Mouse (Mus musculus): ENCODE data around the gene Dpysl5. TPM values are rescaled to one million over a fixed set of nuclear protein-coding genes. Genes with fewer than 3 reads are reported as not detected.
"Not testable (repeated sequence)": the region's sequence is repeated elsewhere in the genome, so short reads cannot be mapped to it uniquely, and the experiment has no call there.

Gene Dpysl5
- not detected in 2 replicates for total RNA-seq (2015)
- not detected in 2 replicates for total RNA-seq (2017)

DNA sequence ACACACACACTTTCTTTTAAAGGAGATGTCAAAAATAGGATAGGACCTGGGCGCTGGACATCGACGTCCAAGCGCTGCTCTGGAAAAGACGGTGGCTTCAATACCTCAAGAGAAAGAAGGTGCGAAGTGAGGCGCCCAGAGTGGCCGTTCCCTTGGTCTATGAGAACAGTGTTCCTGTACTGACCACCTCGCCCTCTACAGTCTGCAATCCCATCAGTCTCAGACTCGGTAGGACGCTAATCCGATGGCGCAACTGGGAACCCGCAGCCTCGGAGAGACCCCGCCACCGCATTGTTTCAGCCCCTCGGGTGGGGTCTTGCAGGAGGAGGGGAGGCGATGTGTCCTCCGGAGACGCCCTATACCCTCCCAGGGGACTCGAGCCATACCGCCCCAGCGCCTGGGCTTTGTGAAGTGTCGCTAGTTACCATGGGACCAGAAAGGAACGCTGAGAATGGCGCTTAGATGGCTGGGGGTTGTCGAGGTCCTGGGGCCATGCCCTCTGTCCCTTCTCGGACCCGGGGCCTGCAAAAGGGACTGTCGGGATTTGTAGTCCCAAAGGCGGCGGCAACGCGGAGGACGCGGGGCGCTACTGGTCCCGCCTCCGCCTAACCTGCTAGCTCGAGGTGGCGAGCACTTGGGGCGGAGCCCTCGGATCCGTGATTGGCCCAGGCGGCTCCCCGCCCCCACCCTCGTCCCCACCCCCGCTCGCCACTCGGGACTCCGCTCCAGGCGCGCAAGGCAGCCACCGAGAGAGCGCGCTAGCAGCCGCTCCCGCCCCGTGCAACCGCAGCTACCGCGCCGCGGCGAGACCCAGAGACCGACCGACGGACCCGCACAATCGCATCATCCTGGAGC lies at the start of gene Dpysl5:
Gene Dpysl5 (plus strand): TSS at position 418 of the 855 bp plus-strand sequence.
- ATAC-seq (replicated peaks; ENCODE audit: poor library complexity): peak; percentile 61

DNA sequence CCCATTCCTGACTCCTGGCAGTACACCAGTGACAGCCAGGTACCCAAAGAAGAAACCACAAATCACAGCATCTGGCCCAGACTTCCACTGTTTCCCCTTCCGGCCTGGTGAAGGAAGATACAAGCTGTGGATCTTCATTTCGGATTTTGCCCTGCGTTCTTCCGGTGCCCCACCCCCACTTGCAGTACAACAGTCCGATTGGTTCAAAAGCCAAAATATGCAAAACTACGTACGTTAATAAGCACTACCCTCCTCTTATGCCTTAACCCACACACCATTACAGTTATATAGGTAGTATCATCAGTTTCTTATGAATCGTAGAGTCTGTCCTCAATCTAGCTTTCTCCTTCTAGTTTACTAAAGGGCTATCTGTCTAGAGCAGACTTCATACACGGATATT lies 46.0 kb upstream of the Dpysl5 start:
- no peak for ATAC-seq (replicated peaks; ENCODE audit: poor library complexity)

- no peak for ATAC-seq (replicated peaks; ENCODE audit: poor library complexity)
Measured at GRCm38 (mm10) chr5:30665968-30666367, 45.4 kb upstream of the Dpysl5 start.

DNA sequence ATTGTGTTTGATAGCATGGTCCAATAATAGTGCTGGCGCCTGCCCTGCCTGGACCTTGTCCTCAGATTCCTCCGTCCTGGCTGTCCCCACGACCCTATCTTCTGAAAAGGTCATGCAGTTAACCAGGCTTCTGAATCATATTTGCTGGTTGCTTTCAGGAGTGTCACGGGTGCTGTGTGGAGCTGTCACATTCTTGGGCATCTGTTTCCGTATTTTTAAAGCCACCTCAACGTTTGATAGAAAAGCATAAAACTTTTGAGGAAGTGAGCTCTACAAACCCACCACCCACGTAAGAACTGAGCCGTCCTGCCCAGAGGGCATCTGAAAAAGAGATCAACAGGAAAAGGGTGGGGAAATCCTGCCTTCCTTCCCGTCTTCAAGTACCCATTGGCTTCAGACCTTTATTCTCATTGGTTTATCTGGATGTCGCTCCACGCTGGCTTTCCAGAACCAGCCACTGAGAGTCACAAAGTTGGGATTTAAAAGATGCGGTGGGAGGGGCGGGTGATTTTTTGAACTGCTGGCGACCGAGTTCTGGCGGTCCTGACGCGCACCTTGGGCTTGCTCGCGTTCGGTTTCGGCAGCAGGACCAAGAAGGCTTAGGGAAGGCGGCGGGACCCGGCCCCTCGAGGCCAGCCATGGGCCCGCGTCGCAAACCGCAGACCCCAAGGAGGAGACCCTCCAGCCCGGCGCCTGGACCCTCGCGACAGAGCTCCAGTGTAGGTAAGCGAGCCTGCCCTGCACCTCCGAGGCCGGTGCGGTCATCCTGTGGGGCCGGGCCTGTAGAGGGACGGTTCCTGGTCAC lies 44.8 kb upstream of the Dpysl5 start, which contains the start of gene Cenpa:
Gene Cenpa (plus strand): TSS at position 387 of the 805 bp plus-strand sequence.
- peak; percentile 93 for ATAC-seq (replicated peaks; ENCODE audit: poor library complexity)

DNA sequence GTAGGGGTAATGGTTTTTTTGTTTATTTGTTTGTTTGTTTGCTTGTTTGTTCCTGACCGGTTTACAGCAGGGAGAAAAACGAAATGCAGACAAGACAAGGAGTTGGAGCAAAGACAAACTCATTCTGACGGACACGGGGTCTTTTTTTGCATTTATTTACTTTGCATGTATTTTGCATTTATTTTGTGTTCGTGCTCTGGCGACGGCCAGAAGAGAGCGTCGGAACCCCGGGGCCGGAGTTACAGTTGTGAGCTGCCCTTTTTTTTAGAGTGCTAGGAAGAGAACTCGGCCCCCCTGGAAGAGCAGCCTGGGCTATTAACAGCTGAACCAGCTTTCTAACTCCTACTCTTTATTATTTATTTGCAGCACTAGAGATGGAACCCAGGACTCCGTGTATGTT lies 44.1 kb upstream of the Dpysl5 start:
- ATAC-seq (replicated peaks; ENCODE audit: poor library complexity): no peak

DNA sequence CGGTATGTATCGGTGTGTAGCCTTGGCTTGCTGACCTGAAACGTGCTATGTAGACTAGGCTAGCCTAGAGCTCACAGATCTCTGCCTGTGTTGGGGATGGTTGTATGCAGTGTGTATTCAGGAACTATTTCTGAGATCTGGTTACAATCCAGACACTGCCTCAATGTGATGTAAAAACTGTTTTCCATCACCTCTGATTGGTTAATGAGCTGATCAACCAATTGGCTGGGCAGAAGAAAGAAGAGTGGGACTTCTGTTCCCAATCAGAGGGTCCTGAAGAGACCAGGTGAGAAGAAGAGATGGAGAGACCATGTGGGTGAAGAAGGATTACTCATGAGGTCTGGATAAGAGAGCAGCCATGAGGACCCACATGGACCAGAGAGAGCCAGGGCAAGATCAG lies 43.7 kb upstream of the Dpysl5 start:
- no peak for ATAC-seq (replicated peaks; ENCODE audit: poor library complexity)

GRCm38 (mm10) chr5:30668637-30669495 lies 42.5 kb upstream of the Dpysl5 start:
- ATAC-seq (replicated peaks; ENCODE audit: poor library complexity): no peak

GRCm38 (mm10) chr5:30669496-30669830 lies 41.9 kb upstream of the Dpysl5 start:
- ATAC-seq (replicated peaks; ENCODE audit: poor library complexity): no peak

DNA sequence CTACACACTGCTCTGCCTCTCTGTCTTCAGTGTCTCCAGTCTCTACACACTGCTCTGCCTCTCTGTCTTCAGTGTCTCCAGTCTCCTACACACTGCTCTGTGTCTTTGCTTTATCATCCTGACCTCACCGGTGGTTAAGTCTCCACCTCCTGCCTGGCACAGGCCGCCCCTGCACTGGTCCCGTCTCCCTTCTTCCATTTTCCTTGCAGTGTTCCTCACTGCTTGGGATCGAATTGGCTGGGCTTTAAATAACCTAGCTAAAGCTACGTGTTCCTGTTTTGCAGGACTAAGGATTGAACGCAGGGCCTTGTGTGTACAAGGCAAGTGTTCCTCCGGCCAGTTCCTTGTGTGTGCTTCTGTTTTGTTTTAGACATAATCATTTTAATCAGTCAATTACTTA lies 41.3 kb upstream of the Dpysl5 start:
- ATAC-seq (replicated peaks; ENCODE audit: poor library complexity): no peak

DNA sequence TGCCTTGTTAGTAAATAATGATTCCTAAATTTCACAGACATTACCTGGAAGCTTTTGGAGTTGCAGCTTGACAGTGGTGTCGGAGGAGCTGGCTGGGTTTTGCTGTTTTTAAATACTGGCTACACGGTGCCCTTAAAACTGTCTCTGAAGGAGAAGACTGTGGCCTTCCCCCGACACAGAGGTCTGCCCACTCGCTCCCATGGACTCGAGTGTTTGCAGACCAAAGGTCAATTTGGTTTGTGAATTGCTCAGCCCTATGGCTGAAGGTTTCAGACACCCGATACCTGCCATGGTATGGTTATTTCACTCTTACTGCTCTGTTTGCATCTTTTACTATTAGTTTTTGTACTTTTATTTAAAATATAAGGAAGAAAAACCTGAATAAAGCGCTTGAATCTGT lies 37.4 kb upstream of the Dpysl5 start:
- ATAC-seq (replicated peaks; ENCODE audit: poor library complexity): no peak

- ATAC-seq (replicated peaks; ENCODE audit: poor library complexity): no peak
Measured at GRCm38 (mm10) chr5:30676800-30677199, 34.6 kb upstream of the Dpysl5 start.

DNA sequence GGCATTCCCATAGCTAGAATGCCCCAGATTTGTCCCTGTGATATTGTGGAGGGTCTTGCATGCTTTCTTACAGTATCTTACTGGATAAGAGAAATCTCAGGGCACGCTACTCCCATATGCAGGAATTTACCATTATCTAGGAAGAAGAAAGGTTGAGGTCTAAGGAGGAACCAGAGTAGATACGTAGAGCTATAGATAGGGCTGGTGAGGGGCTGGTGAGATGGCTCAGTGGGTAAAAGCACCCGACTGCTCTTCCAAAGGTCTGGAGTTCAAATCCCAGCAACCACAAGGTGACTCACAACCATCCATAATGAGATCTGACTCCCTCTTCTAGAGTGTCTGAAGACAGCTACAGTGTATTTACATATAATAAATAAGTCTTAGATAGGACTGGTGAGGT lies 33.3 kb upstream of the Dpysl5 start:
- not testable (repeated sequence) for ATAC-seq (replicated peaks; ENCODE audit: poor library complexity)

- no peak for ATAC-seq (replicated peaks; ENCODE audit: poor library complexity)
Measured at GRCm38 (mm10) chr5:30678722-30679296, 32.6 kb upstream of the Dpysl5 start.

GRCm38 (mm10) chr5:30679593-30679992 lies 31.8 kb upstream of the Dpysl5 start:
- no peak for ATAC-seq (replicated peaks; ENCODE audit: poor library complexity)

GRCm38 (mm10) chr5:30681970-30682369 lies 29.4 kb upstream of the Dpysl5 start:
- ATAC-seq (replicated peaks; ENCODE audit: poor library complexity): no peak

- ATAC-seq (replicated peaks; ENCODE audit: poor library complexity): peak; percentile 54
Measured at GRCm38 (mm10) chr5:30682967-30683600, 28.3 kb upstream of the Dpysl5 start.

GRCm38 (mm10) chr5:30683993-30684392 lies 27.4 kb upstream of the Dpysl5 start:
- peak; percentile 46; the same call in 1 of the 2 replicates for ATAC-seq (replicated peaks; ENCODE audit: poor library complexity)

DNA sequence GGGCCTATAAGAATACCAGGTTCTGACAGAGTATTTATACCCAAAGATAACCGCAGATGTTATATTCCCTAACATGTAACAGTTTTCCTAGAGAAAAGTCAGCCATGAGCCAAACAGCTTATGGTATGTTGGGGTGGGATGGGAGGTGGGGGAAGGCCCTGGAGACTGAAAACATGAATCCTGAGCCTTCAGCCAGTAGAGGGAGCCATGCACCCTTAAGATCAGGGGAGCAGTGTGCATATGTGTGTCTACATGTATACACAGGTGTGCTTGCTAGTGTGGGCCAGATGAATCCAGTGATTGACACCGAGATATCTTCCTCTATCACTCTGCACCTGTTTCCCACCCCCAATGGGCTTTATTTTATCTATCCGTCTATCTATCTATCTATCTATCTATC lies 24.6 kb upstream of the Dpysl5 start:
- ATAC-seq (replicated peaks; ENCODE audit: poor library complexity): 0 out of 2 replicates have a peak, but pooled peaks have one; percentile 48

DNA sequence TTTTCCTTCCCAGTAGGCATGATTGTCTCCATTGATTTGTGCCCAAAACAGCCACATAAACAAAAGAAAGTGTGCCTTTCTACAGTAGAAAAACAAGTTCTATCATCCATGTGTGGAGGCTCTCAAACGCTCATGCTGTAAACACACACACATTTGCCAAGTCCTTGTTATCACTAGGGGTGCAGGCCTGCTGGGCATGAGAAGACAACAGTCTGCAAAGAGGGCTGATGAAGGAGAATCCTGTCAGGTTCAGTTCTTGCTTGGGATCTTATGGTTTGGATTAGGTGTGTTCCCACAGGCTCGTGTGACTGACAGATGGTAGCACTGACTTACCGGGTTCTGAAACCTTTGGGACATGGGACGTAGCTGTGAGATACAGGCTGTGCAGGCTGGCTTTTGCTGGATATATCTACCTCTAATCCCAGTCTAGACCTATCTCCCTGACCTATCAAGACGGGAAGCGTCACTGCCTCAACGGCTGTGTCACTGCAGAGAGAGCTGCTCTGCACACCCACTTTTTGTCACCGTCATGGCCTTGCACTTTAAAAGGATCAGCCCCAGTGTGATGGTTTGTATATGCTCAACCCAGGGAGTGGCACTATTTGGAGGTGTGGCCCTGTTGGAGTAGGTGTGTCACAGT lies 10.9 kb upstream of the Dpysl5 start:
- peak; percentile 39; the same call in 1 of the 2 replicates for ATAC-seq (replicated peaks; ENCODE audit: poor library complexity)

DNA sequence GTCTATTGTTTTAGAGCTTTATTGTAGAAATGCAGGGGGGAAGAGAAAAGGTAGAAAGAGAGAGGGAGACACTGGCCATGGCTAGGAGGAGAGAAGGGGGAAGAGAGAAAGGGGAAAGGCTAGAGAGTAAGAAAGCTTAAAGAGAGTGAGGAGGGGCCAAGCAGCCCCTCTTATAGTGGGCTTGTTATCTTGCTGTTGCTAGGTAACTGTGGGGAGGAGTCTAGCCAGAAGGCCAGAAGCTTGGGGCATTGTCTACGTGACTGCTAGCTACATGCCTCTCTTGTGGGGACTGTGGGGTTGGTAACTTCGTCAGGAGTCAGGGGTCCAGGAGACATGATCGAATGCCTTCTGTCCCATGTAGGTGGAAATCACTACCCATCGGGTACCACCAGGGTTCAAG lies 10.0 kb upstream of the Dpysl5 start:
- ATAC-seq (replicated peaks; ENCODE audit: poor library complexity): not testable (repeated sequence)
